Mouse (Mus musculus) mesoderm, embryonic 11.5 days (tissue): Measurements from ENCODE around the gene Pqbp1.
A peak's percentile ranks its signal among the peaks of the same experiment; 100 is the strongest.
"Not testable (repeated sequence)": the region's sequence is repeated elsewhere in the genome, so short reads cannot be mapped to it uniquely, and the experiment has no call there.

Experiments used
- DNase-seq: peaks from one replicate; pipeline ENCODE4 v3.0.0-alpha.2; 2012; ENCODE audit warnings: low read depth, low spot score

Pqbp1 gene

DNA sequence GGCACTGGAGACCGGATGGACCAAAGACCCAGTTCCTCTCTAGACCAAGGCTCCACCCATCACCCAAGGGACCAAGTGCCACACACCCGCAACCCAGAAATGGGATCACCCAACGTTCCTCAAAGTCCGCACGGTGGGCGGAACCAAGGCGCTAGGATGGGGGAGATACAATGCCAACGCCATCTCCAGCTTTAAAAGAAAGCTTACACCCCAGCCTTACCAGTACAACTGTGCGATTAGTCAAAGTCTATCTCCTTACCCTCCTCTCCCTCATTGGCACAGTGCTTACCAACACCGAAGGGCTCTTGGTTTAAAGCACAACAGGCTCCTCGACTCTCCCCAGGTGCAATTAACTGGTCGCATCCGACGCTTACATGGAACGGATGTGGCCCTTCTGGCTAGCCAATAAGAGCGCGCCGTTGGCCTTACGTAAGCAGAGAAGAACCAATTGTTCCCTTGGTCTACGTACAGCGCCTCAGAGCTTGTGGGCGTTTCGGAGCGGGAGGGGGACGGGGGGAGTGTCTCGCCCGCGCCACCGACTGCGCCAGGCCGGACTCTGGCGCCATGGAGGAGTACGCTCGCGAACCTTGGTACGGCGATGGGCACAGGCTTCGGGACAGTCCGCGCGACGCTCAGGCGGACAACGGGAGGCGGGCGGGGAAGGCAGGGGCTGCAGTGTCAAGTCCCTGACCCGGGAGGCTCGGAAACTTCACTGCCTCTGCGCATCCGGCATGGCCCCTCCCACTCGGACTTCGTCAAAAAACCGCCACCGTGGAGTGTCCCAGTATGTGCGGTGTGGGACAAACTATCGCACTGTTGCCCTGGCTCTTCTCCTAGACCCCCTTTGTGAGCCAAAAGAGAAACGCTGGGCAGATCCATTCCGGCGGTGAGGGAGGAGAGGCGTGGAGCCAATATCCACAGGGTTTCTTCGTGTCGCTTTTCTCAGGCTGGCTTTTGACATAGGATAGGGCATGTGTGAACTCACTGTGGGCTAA lies at the start of gene Pqbp1, which contains the start of gene Timm17b:
TSS of gene Pqbp1 (minus strand) at position 390 of the 995 bp plus-strand sequence.
TSS of gene Timm17b (plus strand) at position 478 of the 995 bp plus-strand sequence.
- peak; percentile 90 for DNase-seq

DNA sequence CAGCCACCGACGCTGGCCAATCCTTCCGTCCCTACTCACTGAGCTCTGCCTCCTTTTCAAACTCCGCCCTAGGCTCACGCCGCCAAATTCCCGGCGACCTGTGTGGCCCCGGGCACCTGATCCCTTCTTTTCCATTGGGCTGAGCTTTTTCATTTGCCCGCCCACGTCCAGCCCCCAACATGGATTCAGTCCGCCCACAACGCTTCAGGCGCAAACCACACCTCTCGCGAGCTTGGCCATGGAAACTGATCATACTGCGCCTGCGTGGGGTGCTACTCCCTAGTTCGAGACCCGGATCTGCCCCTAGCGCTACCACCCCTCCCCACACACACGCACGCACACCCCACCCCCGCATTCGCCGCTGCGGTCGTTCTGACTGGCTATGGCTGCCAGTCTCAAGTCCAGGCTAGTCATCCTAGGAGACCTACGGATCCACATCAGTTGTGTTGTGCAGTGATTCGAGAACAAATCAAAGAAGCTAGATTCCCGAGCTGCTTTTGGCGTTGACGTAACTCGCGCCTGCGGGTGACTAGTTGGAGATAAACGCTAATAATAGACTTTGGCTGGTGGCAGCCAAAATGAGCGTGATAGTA lies 48.9 kb upstream of the Pqbp1 start:
- DNase-seq: peak; percentile 96

DNA sequence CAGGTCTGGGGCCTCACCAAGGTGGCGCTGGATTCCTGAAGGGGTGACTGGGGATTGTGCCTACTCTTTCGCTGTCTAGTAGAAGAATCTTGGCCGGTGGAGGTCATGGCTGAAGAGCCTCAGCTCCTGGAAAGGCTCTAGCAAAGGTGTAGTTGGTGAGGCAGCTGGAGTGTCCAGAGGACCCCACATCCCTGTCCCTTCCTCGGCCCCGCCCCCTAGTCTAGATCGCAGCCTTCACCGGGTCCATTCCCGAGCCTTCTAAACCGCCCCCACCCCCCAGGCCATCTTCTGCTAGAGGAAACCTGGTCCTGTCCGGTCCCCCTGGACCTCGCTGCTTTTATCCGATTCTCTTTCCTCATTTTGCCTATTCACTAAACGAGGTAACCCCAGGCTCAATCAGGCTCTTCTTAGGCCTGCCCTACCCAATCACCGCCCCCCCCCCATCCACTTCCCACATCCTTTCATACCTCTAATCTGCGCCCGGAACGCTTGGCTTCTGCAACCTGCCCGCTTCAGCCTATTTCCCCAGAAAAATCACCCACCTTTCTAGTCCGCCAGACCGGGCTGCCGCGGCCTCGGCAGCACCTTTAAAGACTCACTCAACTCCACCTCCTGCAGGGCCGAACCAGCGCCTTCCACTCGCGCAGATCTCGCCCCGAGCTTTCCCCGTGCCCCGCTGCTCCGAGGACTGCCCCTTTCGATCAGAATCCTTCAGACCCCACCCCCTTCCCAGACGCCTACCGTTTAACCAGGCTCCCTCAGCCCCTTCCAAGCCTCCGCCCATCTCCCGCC lies 48.2 kb upstream of the Pqbp1 start, which contains the start of gene Hdac6:
TSS of gene Hdac6 (minus strand) at position 782 of the 792 bp plus-strand sequence.
- no peak for DNase-seq

DNA sequence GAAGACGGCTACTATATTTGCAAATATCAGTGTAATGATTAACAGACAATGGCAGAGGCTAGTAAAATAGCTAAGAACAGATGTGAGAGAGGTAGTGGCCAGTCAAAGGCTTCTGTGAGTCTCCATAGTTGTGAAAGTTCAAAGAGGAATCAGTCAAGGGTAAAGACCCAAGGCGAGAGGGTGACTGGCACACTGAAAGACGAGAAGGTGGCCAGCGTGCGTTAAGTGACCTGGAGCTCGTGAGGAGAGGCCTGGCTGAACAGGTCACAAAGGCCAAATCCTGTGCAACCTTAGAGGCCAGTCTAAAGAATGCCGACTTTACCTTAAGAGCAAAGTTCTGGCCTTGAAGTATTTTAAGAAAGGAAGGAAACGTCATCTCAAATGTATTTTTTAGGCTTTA lies 46.5 kb upstream of the Pqbp1 start:
- no peak for DNase-seq

DNA sequence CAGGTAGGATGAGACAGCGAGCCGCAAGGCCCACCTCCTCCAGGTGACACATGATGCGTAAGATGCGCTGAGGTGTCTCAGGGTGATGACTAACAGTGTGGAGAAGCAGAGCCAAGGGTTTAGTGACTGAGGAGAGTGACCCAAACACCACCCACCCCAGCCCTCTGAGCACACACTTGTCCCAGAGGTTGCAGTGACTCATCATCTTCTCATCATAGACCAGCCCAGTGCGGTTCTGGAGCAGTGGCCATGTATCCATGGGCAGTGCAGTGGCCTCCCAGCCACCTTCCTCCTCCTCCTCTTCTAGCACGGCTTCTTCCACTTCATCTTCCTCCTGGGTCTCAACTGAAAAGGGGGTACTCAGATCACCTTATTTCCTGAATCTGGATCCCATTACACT lies 38.6 kb upstream of the Pqbp1 start:
- no peak for DNase-seq

DNA sequence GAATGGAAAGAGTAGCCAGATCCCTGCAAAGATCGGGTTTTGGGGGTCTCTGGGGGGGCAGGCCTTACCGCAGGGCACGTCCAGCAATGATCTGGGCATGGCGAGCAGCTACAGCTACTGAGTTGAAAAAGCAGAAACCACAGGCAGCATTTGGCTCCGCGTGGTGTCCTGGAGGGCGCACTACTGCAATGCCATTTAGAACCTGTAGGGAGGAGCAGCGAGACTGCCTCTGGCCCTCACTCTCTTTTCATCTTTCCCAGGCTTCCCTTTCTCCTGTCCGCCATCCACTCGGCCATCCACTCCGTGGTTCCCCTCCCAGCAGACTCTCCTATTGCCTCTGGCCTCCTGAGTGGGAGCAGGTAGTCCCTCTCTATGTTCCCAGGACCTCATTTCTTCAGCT lies 37.8 kb upstream of the Pqbp1 start:
- DNase-seq: no peak

DNA sequence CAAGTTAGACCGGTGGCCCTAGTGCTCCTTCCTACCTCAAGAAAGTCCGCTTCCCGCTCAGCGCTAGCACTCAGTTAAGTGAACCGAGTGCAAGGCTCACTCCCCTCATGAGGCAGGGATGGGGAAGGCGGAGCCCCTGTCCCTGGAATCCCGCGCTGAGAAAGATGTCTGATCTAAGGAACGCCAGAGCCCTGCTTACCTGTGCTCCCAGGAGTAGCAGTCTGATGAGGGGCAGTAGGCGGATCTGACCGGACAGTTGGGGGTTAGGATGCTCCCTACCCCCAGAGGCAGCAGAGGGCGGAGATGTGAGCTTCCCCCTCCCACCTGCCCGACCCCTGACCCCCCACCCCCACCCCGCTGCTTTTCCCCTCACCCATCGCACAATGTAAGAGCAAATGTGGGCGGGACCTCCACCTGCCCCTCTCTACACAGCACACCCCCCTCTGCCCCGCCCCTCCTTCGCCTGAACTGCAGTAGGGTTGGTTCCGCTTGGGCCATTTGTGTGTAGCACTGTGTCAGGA lies 29.3 kb upstream of the Pqbp1 start, which contains the start of gene Eras:
TSS of gene Eras (minus strand) at position 338 of the 521 bp plus-strand sequence.
- DNase-seq: no peak

DNA sequence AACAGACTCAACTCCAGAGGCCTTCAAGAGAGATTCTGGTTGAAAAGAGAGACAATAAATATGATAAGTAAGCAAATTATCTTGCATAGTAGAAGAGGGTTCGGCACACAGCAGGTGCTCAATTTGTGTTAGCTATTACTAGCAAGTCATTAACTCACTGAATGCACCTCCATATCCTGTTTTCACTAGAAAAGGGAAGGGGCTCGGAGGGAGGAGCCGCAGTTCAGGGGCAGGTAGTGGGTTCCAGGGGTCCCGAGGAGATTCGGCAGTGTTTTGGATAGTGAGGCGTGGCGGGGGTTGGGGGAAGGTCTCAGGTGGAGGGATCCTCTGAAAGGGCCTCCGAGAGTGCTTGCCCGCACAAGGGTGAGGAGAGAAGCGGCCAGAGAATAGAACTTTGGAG lies 28.0 kb upstream of the Pqbp1 start:
- DNase-seq: no peak

DNA sequence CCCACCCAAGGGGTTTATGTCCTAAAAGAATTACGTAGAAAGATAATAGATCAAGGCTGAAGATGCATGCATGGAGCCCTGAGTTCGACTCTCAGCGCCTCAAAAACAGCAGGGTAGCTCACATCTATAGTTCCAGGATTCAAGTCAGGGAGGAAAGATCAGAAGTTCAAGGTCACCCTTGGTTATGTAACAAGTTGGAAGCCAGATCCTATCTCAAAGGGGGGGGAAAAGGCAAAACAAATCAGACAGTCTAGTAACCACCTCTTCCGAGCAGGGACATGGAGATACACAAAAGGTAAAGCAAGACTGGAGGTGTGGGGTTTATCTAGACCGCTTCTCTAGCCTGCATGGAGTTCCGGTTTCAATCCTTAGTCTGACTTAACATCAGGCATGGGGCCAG lies 27.2 kb upstream of the Pqbp1 start:
- no peak for DNase-seq

DNA sequence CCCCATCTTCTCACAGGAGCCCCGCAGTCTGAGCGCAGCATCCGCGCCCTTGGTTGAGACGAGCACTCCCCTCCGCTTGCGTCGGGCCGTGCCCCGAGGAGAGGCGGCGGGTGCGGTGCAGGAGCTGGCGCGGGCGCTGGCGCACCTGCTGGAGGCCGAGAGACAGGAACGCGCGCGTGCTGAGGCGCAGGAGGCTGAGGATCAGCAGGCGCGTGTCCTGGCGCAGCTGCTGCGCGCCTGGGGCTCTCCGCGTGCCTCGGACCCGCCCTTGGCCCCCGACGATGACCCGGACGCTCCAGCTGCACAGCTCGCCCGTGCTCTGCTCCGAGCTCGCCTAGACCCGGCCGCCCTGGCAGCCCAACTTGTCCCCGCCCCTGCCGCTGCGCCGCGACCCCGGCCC lies 23.0 kb upstream of the Pqbp1 start:
- DNase-seq: peak; percentile 17

DNA sequence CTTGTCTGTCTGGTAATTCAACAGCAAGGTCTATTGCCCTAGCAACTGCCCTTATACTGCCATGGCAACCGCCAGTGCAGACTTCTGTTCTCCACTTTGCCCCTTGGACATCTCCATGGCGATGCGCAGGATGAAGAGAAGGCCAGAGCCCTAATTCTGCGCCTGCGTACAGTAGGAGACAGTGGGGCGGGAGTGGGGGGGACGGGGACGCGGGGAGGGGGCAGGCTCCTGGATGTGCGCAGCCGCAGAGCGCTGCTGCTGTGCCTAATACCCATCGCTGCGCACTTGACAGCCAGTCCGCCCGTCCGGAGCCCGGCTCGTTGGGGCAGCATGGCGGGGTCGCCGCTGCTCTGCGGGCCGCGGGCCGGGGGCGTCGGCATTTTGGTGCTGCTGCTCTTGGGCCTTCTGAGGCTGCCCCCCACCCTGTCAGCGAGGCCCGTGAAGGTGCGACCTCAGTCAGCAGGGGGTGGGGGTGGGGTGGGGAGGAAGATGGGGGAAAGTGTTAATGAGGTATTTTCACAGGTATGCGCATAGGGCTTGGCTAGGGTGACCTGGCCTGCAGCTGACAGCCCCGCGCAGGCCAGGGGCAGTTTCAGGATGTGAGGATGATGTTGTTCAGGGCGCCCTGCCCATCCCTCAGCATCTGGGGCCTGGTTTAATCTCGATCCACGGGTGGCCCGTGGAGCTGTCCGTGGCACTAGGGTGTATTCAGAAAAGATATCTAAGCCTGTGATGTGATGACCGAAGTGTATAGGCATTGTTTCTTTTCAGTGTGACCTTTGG lies 20.7 kb upstream of the Pqbp1 start, which contains the start of gene Pcsk1n:
TSS of gene Pcsk1n (plus strand) at position 222 of the 783 bp plus-strand sequence.
- peak; percentile 77 for DNase-seq

DNA sequence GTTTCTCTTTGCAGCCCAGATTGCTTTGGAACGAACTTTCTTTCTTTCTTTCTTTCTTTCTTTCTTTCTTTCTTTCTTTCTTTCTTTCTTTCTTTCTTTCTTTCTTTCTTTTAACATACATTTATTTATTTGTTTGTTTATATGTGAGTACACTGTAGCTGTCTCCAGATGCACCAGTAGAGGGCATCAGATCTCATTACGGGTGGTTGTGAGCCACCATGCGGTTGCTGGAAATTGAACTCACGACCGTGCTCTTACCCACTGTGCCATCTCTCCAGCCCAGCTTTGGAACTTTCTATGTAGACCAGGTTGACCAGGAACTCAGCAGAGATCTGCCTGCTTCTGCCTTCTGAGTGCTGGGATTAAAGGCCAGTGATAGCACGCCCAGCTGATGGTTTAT lies 18.9 kb upstream of the Pqbp1 start:
- DNase-seq: not testable (repeated sequence)

DNA sequence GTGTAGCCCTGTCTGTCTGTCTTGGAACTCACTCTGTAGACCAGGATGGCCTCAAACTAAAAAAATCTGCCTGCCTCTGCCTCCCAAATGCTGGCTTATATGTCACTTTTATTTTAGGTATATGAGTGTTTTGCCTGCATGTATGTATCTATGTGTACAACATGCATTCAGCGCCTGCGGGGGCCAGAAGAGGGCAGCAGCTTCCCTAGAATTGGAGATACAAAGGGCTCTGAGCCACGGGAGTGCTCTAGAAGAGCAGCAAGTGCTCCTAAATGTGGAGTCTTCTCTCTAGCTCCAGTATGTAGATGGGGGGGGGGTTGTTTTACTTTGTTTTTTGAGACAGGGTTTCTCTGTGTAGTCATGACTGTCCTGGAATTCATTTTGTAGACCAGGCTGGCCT lies 16.6 kb upstream of the Pqbp1 start:
- not testable (repeated sequence) for DNase-seq

DNA sequence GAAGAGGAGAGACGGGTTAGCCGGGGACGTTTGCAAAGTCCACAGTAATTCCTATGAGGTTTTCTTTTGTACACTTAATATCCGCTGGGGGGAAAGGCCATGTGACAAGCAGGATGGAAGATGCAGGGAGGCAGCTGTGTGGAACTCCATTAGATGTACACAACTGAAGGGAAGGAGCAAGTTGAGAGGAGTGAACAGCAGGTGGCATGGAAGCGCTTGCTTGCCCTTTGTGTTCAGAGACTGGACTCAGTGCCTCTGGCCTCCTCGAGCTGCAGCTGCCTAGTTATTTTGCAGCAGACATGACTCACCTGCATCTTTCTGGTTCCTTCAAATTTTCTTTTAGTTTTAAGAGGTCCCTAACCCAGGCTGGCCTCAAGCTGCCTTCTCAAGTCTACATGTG lies 11.4 kb upstream of the Pqbp1 start:
- no peak for DNase-seq

DNA sequence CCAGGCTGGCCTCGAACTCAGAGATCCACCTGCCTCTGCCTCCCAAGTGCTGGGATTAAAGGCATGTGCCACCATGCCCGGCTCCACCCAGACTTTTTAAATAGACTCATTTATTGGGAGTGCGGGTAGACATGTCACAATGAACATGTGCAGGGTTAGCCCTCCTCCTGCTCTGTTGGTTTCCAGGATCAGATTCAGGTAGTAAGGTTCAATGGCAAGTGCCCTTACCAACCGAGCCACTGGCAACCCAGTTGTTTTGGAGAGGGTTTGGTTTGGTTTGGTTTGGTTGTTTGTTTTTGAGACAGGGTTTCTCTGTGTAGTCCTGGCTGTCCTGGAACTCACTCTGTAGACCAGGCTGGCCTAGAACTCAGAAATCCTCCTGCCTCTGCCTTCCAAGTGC lies 10.2 kb upstream of the Pqbp1 start, which contains the start of gene Gm10490:
TSS of gene Gm10490 (plus strand) at position 301 of the 400 bp plus-strand sequence.
- DNase-seq: not testable (repeated sequence)

DNA sequence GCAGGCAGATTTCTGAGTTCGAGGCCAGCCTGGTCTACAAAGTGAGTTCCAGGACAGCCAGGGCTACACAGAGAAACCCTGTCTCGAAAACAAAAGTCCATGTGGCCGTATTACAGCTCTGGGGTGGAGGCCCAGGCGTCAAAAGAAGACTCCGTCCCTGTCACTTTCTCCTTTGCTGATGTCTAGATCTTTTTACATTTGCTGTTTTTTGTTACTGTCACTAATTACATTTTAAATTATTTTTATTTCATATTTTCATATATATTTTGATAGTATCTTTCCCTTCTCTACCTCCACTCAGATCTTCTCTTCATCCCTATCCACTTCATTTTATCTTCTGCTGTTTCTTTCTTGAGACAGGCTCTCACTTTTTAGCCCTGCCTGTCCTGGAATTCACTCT lies 8.7 kb upstream of the Pqbp1 start, which contains the start of gene Gm10491:
TSS of gene Gm10491 (minus strand) at position 101 of the 400 bp plus-strand sequence.
- no peak for DNase-seq

DNA sequence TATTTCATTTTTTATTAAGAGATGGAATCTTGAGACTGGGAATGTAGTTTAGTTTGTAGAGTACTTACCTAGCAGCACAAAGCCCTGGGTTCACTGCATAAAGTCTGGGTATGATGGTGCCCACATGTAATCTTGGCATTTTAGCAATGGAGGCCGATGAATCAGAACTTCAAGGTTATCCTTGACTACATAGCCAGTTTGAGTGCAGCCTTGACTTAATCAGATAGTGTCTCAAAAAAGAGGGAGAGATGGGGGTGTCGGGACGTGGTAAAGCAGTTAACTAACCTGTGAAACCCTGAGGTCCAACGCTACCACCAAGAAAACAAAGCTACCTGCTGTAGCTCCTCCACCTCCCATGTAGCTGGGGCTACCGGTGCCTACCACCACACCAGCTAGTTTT lies 5.4 kb upstream of the Pqbp1 start:
- no peak for DNase-seq

DNA sequence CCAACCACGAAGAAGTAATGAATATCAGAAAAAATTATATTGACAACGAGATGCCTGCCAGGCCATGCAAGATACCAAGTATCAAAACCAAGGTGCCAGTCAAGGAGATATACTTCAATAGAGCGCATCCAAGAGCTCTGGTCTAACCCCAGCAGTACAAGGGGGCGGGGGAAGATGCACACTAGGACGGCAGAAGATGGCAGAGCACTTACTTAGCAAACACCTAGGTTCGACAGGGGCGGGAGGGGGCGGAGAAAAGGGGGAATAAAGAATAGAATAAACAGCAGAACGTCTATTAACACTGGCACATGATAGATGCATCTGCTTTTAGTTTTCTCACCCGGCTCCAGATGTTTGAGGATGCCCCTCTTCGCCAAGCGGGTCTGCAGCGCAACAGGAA lies 858 bp downstream of the Pqbp1 start:
- DNase-seq: no peak

DNA sequence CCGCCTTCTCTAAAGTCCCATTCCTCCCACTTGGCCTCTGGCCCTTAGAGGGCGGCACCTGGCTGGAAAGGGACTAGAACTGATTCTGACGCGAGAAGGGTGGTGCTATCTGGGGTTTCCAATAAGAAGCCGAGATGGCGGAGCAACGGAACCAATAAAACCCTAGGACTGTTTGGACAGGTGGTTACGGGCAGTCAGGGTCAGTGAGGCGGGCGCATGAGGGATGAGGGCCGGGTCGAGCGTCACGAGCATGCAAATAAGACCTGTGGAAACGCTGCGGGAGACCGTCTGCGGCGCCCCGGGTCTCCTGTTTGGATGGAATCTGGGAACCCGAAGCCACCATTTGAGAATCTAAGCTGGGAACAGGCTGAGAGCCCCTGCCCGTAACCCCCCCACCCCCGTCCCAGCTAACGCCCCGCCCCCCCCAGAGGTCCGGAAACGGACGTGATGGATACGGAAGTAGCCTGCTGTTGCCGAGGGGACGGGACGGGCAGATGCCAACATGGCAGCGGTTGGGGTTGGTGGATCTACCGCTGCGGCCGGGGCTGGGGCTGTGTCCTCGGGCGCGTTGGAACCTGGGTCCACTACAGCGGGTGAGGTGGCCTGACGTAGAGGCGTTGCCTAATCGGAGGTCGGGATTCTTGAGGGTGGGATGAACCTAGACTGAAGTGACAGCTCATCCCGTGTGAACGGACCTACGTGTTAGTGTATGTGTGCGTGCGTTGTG lies 15.1 kb downstream of the Pqbp1 start, which contains the start of gene Slc35a2:
TSS of gene Slc35a2 (plus strand) at position 188 of the 727 bp plus-strand sequence.
- DNase-seq: peak; percentile 82

DNA sequence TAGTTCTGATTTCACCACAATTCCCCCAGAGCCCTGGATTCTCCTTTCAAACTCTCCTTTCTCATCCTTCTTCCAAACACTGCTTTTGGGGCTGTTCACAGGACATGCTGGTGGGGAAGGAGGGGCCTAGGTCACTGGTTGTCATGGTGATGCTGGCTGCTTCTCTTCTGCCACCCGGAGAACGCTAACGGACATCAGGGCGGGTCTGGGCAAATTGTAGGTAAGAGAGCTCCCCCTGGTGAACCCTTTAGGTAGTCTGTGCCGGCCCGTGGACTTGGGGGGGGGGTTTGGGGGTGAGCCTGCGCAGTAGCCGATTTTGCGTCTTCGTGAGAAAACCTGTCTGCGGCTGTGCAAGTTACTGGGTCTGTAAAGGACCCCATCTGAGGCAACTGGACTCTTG lies 19.2 kb downstream of the Pqbp1 start:
- peak; percentile 81 for DNase-seq
